Mouse (Mus musculus): ENCODE data around the gene Cst12. TPM values are rescaled to one million over a fixed set of nuclear protein-coding genes. Genes with fewer than 3 reads are reported as not detected.
"Not testable (repeated sequence)": the region's sequence is repeated elsewhere in the genome, so short reads cannot be mapped to it uniquely, and the experiment has no call there.

The Cst12 gene
- not detected in 2 replicates for polyA plus RNA-seq (2014; fragmentation: Nextera tagmentation; extraction: Ambion mirVana)

- Histone ChIP-seq H3K9ac (ENCODE audit: low read length) (no peak within 1 kb of the TSS), H3K27ac (ENCODE audit: low read depth, low read length) (no peak within 1 kb of the TSS), H3K4me1 (ENCODE audit: control insufficient read depth, insufficient read depth, low read length) (no peaks in the 10 kb centered on the region), H3K4me3 (ENCODE audit: low read depth, low read length) (no peak within 1 kb of the TSS), H3K36me3 (ENCODE audit: control insufficient read depth, insufficient read depth, low read length) (no peaks in the 10 kb centered on the region), H3K4me2 (ENCODE audit: low read depth) (no peak within 1 kb of the TSS), H3K9me3 (ENCODE audit: control insufficient read depth, low read length) (no peaks in the 10 kb centered on the region), H3K27me3 (ENCODE audit: control insufficient read depth, insufficient read depth, low read length) (no peaks in the 10 kb centered on the region)
- ATAC-seq (ENCODE audit: insufficient read depth, low FRiP score, low TSS enrichment) (no peak), DNase-seq (ENCODE audit: low spot score) (no peak)
- 91% methylated on average over 6 of the region's 6 CpGs for WGBS
Observed at GRCm38 (mm10) chr2:148789142-148789541, at the start of gene Cst12. Gene Cst12 (plus strand): TSS chr2:148789361.

DNA sequence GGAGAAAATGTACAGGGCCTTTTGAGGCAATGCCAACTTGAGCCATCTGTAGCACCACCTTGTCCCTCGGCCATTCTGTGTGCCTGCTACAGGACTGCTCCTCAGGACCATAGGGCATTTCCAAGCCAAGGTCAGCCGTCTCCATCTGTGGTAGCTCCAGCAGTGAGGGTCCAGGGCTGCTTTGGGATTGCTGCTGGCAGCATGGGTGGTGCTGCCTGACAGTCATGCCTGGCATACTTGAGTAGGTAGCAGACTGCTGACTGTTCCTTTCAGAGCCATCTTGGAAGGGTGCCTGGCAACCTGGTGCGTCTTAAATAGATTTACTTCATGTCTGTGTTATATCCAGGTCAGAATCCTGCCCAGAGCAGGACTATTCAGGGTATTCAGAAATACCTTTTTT lies 46.2 kb upstream of the Cst12 start:
- H3K9ac ChIP-seq (ENCODE audit: low read length): no peak overlapping the region
- H3K4me1 ChIP-seq (ENCODE audit: control insufficient read depth, insufficient read depth, low read length): no peaks in the 10 kb centered on the region
- no peaks in the 10 kb centered on the region for H3K9me3 ChIP-seq (ENCODE audit: control insufficient read depth, low read length)
- WGBS: 75% methylated on average over 3 of the region's 3 CpGs
- ATAC-seq (ENCODE audit: insufficient read depth, low FRiP score, low TSS enrichment) (no peak), DNase-seq (ENCODE audit: low spot score) (no peak)
- no peaks in the 10 kb centered on the region for H3K36me3 ChIP-seq (ENCODE audit: control insufficient read depth, insufficient read depth, low read length)
- H3K27me3 ChIP-seq (ENCODE audit: control insufficient read depth, insufficient read depth, low read length): no peaks in the 10 kb centered on the region
- no peak overlapping the region for H3K4me3 ChIP-seq (ENCODE audit: low read depth, low read length)
- no peak overlapping the region for H3K27ac ChIP-seq (ENCODE audit: low read depth, low read length)
- H3K4me2 ChIP-seq (ENCODE audit: low read depth): no peak overlapping the region

DNA sequence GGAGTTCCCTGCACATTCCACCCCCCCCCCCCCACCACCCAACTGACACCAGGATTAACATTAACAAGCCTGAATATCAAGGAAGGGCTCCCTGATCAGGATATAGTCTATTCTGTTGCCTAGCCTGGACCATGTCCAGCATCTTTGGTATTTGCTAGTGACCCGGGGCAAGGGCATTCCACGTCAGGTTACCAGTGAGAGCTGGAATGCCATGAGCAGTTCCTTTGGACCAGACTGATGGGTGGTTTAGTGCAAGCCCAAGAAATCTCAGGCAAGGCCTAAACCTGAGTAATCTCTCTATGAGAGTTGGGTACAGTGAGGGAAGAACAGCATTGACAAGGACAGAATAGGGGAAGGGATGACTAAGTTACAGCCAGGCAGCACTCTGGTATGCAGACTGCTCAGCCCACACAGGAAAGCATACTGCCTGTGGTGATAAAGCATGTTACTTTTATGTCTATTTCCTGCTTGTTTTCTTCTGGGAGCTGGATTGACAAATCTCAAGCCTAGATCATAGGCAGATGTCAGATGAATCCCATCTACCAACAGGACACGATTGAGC lies 45.2 kb upstream of the Cst12 start:
- Histone ChIP-seq H3K4me3 (ENCODE audit: low read depth, low read length) (no peak overlapping the region), H3K9me3 (ENCODE audit: control insufficient read depth, low read length) (no peaks in the 10 kb centered on the region), H3K4me2 (ENCODE audit: low read depth) (no peak overlapping the region), H3K9ac (ENCODE audit: low read length) (no peak overlapping the region), H3K27ac (ENCODE audit: low read depth, low read length) (no peak overlapping the region), H3K27me3 (ENCODE audit: control insufficient read depth, insufficient read depth, low read length) (no peaks in the 10 kb centered on the region), H3K4me1 (ENCODE audit: control insufficient read depth, insufficient read depth, low read length) (no peaks in the 10 kb centered on the region), H3K36me3 (ENCODE audit: control insufficient read depth, insufficient read depth, low read length) (no peaks in the 10 kb centered on the region)
- ATAC-seq (ENCODE audit: insufficient read depth, low FRiP score, low TSS enrichment): no peak
- WGBS: 87% methylated on average over 3 of the region's 3 CpGs
- DNase-seq (ENCODE audit: low spot score): no peak

- Histone ChIP-seq H3K4me1 (ENCODE audit: control insufficient read depth, insufficient read depth, low read length) (no peaks in the 10 kb centered on the region), H3K4me2 (ENCODE audit: low read depth) (no peak within 1 kb of the TSS), H3K27ac (ENCODE audit: low read depth, low read length) (no peak within 1 kb of the TSS), H3K9me3 (ENCODE audit: control insufficient read depth, low read length) (no peaks in the 10 kb centered on the region), H3K36me3 (ENCODE audit: control insufficient read depth, insufficient read depth, low read length) (no peaks in the 10 kb centered on the region), H3K4me3 (ENCODE audit: low read depth, low read length) (no peak within 1 kb of the TSS), H3K9ac (ENCODE audit: low read length) (no peak within 1 kb of the TSS), H3K27me3 (ENCODE audit: control insufficient read depth, insufficient read depth, low read length) (no peaks in the 10 kb centered on the region)
- ATAC-seq (ENCODE audit: insufficient read depth, low FRiP score, low TSS enrichment) (no peak), DNase-seq (ENCODE audit: low spot score) (no peak)
- WGBS: 85% methylated on average over 1 of the region's 1 CpGs
Observed at GRCm38 (mm10) chr2:148750058-148750457, 39.1 kb upstream of the Cst12 start, which contains the start of gene Cstl1. Gene Cstl1 (plus strand): TSS chr2:148750358.

DNA sequence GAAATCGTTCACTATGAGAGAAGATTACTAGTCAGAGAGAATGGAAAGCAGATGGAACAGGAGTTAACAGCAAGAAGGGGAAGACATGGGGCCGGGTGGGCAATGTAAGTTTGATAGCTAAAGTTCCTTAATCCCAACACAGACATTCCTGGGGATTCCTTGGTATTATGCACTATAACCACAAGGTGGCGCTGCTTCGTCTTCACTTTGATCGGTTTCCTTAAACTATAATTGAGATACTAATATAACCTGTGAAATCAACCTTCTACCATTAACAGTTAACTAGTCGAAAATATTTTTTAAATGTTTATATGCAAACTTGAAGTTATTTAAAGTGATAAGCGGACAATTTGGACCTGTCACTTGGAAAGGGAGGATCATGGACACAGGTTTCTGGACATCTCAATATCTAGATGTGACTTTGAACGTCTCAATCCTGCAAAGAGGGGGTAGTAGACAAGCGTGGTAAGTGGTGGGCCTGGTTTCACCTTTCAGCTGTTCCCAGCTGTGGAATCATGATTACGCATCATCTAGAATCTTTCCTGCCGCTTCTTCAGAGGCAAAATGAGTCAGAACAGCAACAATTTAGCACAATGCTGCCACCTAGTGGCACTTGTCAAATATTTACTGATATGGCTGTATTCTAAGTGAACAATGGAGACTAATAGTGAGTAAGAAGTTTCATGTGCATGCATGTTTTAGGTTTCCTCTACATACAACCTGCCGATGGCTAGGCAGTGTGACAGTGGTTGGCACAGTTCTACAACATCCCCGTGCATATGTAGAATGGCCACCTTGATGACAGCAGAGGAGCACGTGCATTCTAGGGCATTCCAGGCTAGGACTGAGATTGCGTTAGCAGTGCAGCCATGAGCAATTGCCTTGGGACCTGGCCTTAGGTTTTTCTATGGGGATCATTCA lies 37.0 kb upstream of the Cst12 start:
- peak; percentile 80 for DNase-seq (ENCODE audit: low spot score)
- peak; percentile 83 for ATAC-seq (ENCODE audit: insufficient read depth, low FRiP score, low TSS enrichment)
- no peak overlapping the region for H3K27ac ChIP-seq (ENCODE audit: low read depth, low read length)
- no peaks in the 10 kb centered on the region for H3K27me3 ChIP-seq (ENCODE audit: control insufficient read depth, insufficient read depth, low read length)
- H3K4me3 ChIP-seq (ENCODE audit: low read depth, low read length): peak overlapping the region; percentile 20; the same call in 1 of the 2 replicates
- H3K4me1 ChIP-seq (ENCODE audit: control insufficient read depth, insufficient read depth, low read length): no peaks in the 10 kb centered on the region
- H3K9ac ChIP-seq (ENCODE audit: low read length): no peak overlapping the region; the same call in 1 of the 2 replicates
- no peaks in the 10 kb centered on the region for H3K9me3 ChIP-seq (ENCODE audit: control insufficient read depth, low read length)
- WGBS: 22% methylated on average over 15 of the region's 15 CpGs
- H3K4me2 ChIP-seq (ENCODE audit: low read depth): peak overlapping the region; percentile 38
- H3K36me3 ChIP-seq (ENCODE audit: control insufficient read depth, insufficient read depth, low read length): no peaks in the 10 kb centered on the region

GRCm38 (mm10) chr2:148754310-148754846 lies 34.8 kb upstream of the Cst12 start:
- Histone ChIP-seq H3K4me3 (ENCODE audit: low read depth, low read length) (no peak overlapping the region), H3K27me3 (ENCODE audit: control insufficient read depth, insufficient read depth, low read length) (no peaks in the 10 kb centered on the region), H3K4me2 (ENCODE audit: low read depth) (no peak overlapping the region), H3K36me3 (ENCODE audit: control insufficient read depth, insufficient read depth, low read length) (no peaks in the 10 kb centered on the region), H3K4me1 (ENCODE audit: control insufficient read depth, insufficient read depth, low read length) (no peaks in the 10 kb centered on the region), H3K27ac (ENCODE audit: low read depth, low read length) (no peak overlapping the region), H3K9ac (ENCODE audit: low read length) (no peak overlapping the region), H3K9me3 (ENCODE audit: control insufficient read depth, low read length) (no peaks in the 10 kb centered on the region)
- 67% methylated on average over 1 of the region's 1 CpGs for WGBS
- no peak for DNase-seq (ENCODE audit: low spot score)
- ATAC-seq (ENCODE audit: insufficient read depth, low FRiP score, low TSS enrichment): no peak

GRCm38 (mm10) chr2:148763648-148764388 lies 25.3 kb upstream of the Cst12 start:
- Histone ChIP-seq H3K27me3 (ENCODE audit: control insufficient read depth, insufficient read depth, low read length) (no peaks in the 10 kb centered on the region), H3K4me2 (ENCODE audit: low read depth) (no peak overlapping the region), H3K4me3 (ENCODE audit: low read depth, low read length) (no peak overlapping the region), H3K27ac (ENCODE audit: low read depth, low read length) (no peak overlapping the region), H3K9me3 (ENCODE audit: control insufficient read depth, low read length) (no peaks in the 10 kb centered on the region), H3K9ac (ENCODE audit: low read length) (no peak overlapping the region), H3K36me3 (ENCODE audit: control insufficient read depth, insufficient read depth, low read length) (no peaks in the 10 kb centered on the region), H3K4me1 (ENCODE audit: control insufficient read depth, insufficient read depth, low read length) (no peaks in the 10 kb centered on the region)
- no peak for ATAC-seq (ENCODE audit: insufficient read depth, low FRiP score, low TSS enrichment)
- no peak for DNase-seq (ENCODE audit: low spot score)
- 100% methylated on average over 1 of the region's 1 CpGs for WGBS

GRCm38 (mm10) chr2:148771397-148771796 lies 17.8 kb upstream of the Cst12 start, which contains the start of gene Cst11:
Gene Cst11 (minus strand): TSS chr2:148771497.
- not testable (repeated sequence) for H3K4me1 ChIP-seq (ENCODE audit: control insufficient read depth, insufficient read depth, low read length); H3K9ac ChIP-seq (ENCODE audit: low read length); H3K4me3 ChIP-seq (ENCODE audit: low read depth, low read length); H3K9me3 ChIP-seq (ENCODE audit: control insufficient read depth, low read length); H3K27me3 ChIP-seq (ENCODE audit: control insufficient read depth, insufficient read depth, low read length); H3K36me3 ChIP-seq (ENCODE audit: control insufficient read depth, insufficient read depth, low read length); H3K4me2 ChIP-seq (ENCODE audit: low read depth); ATAC-seq (ENCODE audit: insufficient read depth, low FRiP score, low TSS enrichment); H3K27ac ChIP-seq (ENCODE audit: low read depth, low read length); DNase-seq (ENCODE audit: low spot score)
- 93% methylated on average over 4 of the region's 4 CpGs for WGBS

Measured in neural tube, embryonic 11.5 days (tissue).